12 mouse cellular contexts compared by ENCODE assay signal in genomic region chr2:49856161-49856564, GRCm38 (mm10).
A peak's percentile ranks its signal among the peaks of the same experiment; 100 is the strongest.
DNase-seq lines count a peak whose midpoint lies in the region; ATAC-seq lines count a peak whose summit lies in the region.
"Had no signal": no experiment of that assay in that cellular context is flagged by ENCODE, and none has a peak within 500 bp of the region (broad histone marks: within the 10 kb centered on the region; RNA-seq: fewer than 3 reads in every experiment).

No protein-coding gene starts in this region.

- H3K36me3 ChIP-seq in intestine, embryonic 14.5 days (ENCODE audit: control insufficient read depth, insufficient read depth, low read length), result no peaks in the 10 kb centered on the region
- no peaks in the 10 kb centered on the region for H3K36me3 ChIP-seq in intestine, embryonic 16.5 days (ENCODE audit: control insufficient read depth, insufficient read depth, low read length)
- no peaks in the 10 kb centered on the region for H3K36me3 ChIP-seq in neural tube, embryonic 12.5 days
- no peaks in the 10 kb centered on the region for H3K36me3 ChIP-seq in forebrain, embryonic 16.5 days (ENCODE audit: control insufficient read depth, insufficient read depth)
- no peaks in the 10 kb centered on the region for H3K36me3 ChIP-seq in neural tube, embryonic 14.5 days (ENCODE audit: control insufficient read depth, insufficient read depth, low read length)
- H3K36me3 ChIP-seq: embryonic facial prominence, embryonic 15.5 days had no signal

- H3K4me2 ChIP-seq in intestine, embryonic 14.5 days (ENCODE audit: low read length), result peak overlapping the region; percentile 21
- H3K4me2 ChIP-seq in intestine, embryonic 16.5 days (ENCODE audit: low read depth, low read length), result no peak overlapping the region
- H3K4me2 ChIP-seq in neural tube, embryonic 12.5 days (replicated peaks), result no peak overlapping the region
- H3K4me2 ChIP-seq in forebrain, embryonic 16.5 days (ENCODE audit: low read length), result no peak overlapping the region
- H3K4me2 ChIP-seq in neural tube, embryonic 14.5 days (ENCODE audit: low read depth, low read length), result no peak overlapping the region
- H3K4me2 ChIP-seq: embryonic facial prominence, embryonic 15.5 days had no signal

- no peak overlapping the region for H3K9ac ChIP-seq in intestine, embryonic 14.5 days (ENCODE audit: low read length)
- no peak overlapping the region for H3K9ac ChIP-seq in intestine, embryonic 16.5 days (ENCODE audit: low read depth, low read length)
- no peak overlapping the region for H3K9ac ChIP-seq in neural tube, embryonic 12.5 days
- H3K9ac ChIP-seq in forebrain, embryonic 16.5 days (replicated peaks; ENCODE audit: low read depth, low read length), result 0 out of 2 replicates have a peak overlapping the region, but pooled peaks have one; percentile 1
- no peak overlapping the region for H3K9ac ChIP-seq in neural tube, embryonic 14.5 days (replicated peaks; ENCODE audit: low read depth, low read length)
- H3K9ac ChIP-seq: embryonic facial prominence, embryonic 15.5 days had no signal

- no peak for ATAC-seq in intestine, embryonic 14.5 days (replicated peaks; ENCODE audit: low FRiP score, low TSS enrichment, low read depth)
- no peak for ATAC-seq in intestine, embryonic 16.5 days
- ATAC-seq in neural tube, embryonic 12.5 days (ENCODE audit: low FRiP score, low read depth), result peak; percentile 50; the same call in 1 of the 2 replicates
- peak; percentile 28; the same call in 1 of the 2 replicates for ATAC-seq in forebrain, embryonic 16.5 days
- peak; percentile 67 for ATAC-seq in neural tube, embryonic 14.5 days (ENCODE audit: low read depth)
- no peak for ATAC-seq in cerebellum, adult (ENCODE audit: insufficient number of reproducible peaks, low FRiP score, low TSS enrichment)

- WGBS in intestine, embryonic 14.5 days, result 43% methylated on average over 10 of the region's 10 CpGs
- WGBS in intestine, embryonic 16.5 days, result 50% methylated on average over 10 of the region's 10 CpGs
- 50% methylated on average over 10 of the region's 10 CpGs for WGBS in neural tube, embryonic 12.5 days
- WGBS in forebrain, embryonic 16.5 days, result 49% methylated on average over 10 of the region's 10 CpGs
- WGBS in neural tube, embryonic 14.5 days, result 33% methylated on average over 10 of the region's 10 CpGs

- DNase-seq in intestine, embryonic 14.5 days (ENCODE audit: low spot score), result no peak
- no peak for DNase-seq in neural tube, embryonic 10.5 days (ENCODE audit: extremely low spot score, low spot score)
- DNase-seq in left cerebral cortex, adult 11 months (ENCODE audit: low spot score), result no peak
- DNase-seq: heart, postnatal 4 days; liver; right cerebral cortex, postnatal 14 days had no signal

- H3K4me3 ChIP-seq in intestine, embryonic 14.5 days (ENCODE audit: low read depth, low read length), result no peak overlapping the region
- no peak overlapping the region for H3K4me3 ChIP-seq in intestine, embryonic 16.5 days (ENCODE audit: low read length)
- H3K4me3 ChIP-seq in neural tube, embryonic 12.5 days, result no peak overlapping the region
- no peak overlapping the region for H3K4me3 ChIP-seq in forebrain, embryonic 16.5 days (replicated peaks; ENCODE audit: low read length)
- no peak overlapping the region for H3K4me3 ChIP-seq in neural tube, embryonic 14.5 days (ENCODE audit: low read depth, low read length)
- H3K4me3 ChIP-seq: embryonic facial prominence, embryonic 15.5 days had no signal

- H3K27ac ChIP-seq in intestine, embryonic 14.5 days (ENCODE audit: low read depth), result no peak overlapping the region
- H3K27ac ChIP-seq in intestine, embryonic 16.5 days (ENCODE audit: low read length), result no peak overlapping the region
- H3K27ac ChIP-seq in neural tube, embryonic 12.5 days, result no peak overlapping the region
- H3K27ac ChIP-seq in forebrain, embryonic 16.5 days (ENCODE audit: low read length), result no peak overlapping the region
- H3K27ac ChIP-seq in neural tube, embryonic 14.5 days (ENCODE audit: low read depth, low read length), result peak overlapping the region; percentile 77; the same call in 1 of the 2 replicates
- H3K27ac ChIP-seq: embryonic facial prominence, embryonic 15.5 days had no signal

- no peaks in the 10 kb centered on the region for H3K27me3 ChIP-seq in intestine, embryonic 14.5 days (replicated peaks; ENCODE audit: control insufficient read depth, insufficient read depth, low read length)
- no peaks in the 10 kb centered on the region for H3K27me3 ChIP-seq in intestine, embryonic 16.5 days (replicated peaks; ENCODE audit: control insufficient read depth, insufficient read depth, low read length)
- H3K27me3 ChIP-seq in neural tube, embryonic 12.5 days (replicated peaks), result no peaks in the 10 kb centered on the region
- H3K27me3 ChIP-seq in forebrain, embryonic 16.5 days (replicated peaks; ENCODE audit: control insufficient read depth, insufficient read depth, low read length), result no peaks in the 10 kb centered on the region
- no peaks in the 10 kb centered on the region; the same call in 1 of the 2 replicates for H3K27me3 ChIP-seq in neural tube, embryonic 14.5 days (ENCODE audit: control insufficient read depth, insufficient read depth, low read length)
- H3K27me3 ChIP-seq: embryonic facial prominence, embryonic 15.5 days had no signal

- H3K9me3 ChIP-seq in intestine, embryonic 14.5 days (ENCODE audit: control insufficient read depth, low read length), result no peaks in the 10 kb centered on the region
- no peaks in the 10 kb centered on the region for H3K9me3 ChIP-seq in intestine, embryonic 16.5 days (ENCODE audit: control insufficient read depth, low read length)
- H3K9me3 ChIP-seq in neural tube, embryonic 12.5 days, result no peaks in the 10 kb centered on the region
- no peaks in the 10 kb centered on the region for H3K9me3 ChIP-seq in forebrain, embryonic 16.5 days (ENCODE audit: control insufficient read depth, low read length)
- H3K9me3 ChIP-seq in neural tube, embryonic 14.5 days (ENCODE audit: control insufficient read depth, low read length), result no peaks in the 10 kb centered on the region
- H3K9me3 ChIP-seq: embryonic facial prominence, embryonic 15.5 days had no signal

- peaks cover 10% of the 10 kb centered on the region; the same call in 1 of the 2 replicates for H3K4me1 ChIP-seq in intestine, embryonic 14.5 days (replicated peaks; ENCODE audit: control insufficient read depth, insufficient read depth, low read length)
- no peaks in the 10 kb centered on the region for H3K4me1 ChIP-seq in intestine, embryonic 16.5 days (ENCODE audit: control insufficient read depth, insufficient read depth, low read length)
- H3K4me1 ChIP-seq in neural tube, embryonic 12.5 days, result no peaks in the 10 kb centered on the region
- peaks cover 6% of the 10 kb centered on the region; the same call in 1 of the 2 replicates for H3K4me1 ChIP-seq in forebrain, embryonic 16.5 days (replicated peaks; ENCODE audit: control insufficient read depth, insufficient read depth, low read length)
- H3K4me1 ChIP-seq in neural tube, embryonic 14.5 days (ENCODE audit: control insufficient read depth, insufficient read depth, low read length), result 0 out of 2 replicates have a peak, but pooled peaks cover 4% of the 10 kb centered on the region
- H3K4me1 ChIP-seq: embryonic facial prominence, embryonic 15.5 days had no signal

Comparison
In these comparisons a context has a peak if more than half of its experiments do, and no peak if none do; other contexts are left out.
1. ATAC-seq: peak in neural tube, embryonic 12.5 days (single experiment), forebrain, embryonic 16.5 days (single experiment) and neural tube, embryonic 14.5 days (single experiment); none in intestine, embryonic 14.5 days (single experiment), intestine, embryonic 16.5 days (single experiment) and cerebellum, adult (single experiment).